Mouse (Mus musculus) neural tube, embryonic 11.5 days (tissue): Measurements from ENCODE around the gene Med13l. TPM values are rescaled to one million over a fixed set of nuclear protein-coding genes. Genes with fewer than 3 reads are reported as not detected.

Experiments
- ATAC-seq: fragments of 200-750 bp; cut with Nextera tagmentation; 2 replicates; pipeline ENCODE4 v1.8.0; 2017; ENCODE audit warnings: moderate number of reproducible peaks, mild to moderate bottlenecking, moderate TSS enrichment, moderate library complexity; ENCODE audit not compliant: insufficient read depth, low FRiP score, low TSS enrichment
- DNase-seq: peaks from one replicate; pipeline ENCODE4 v3.0.0-alpha.2; 2015; ENCODE audit warnings: low spot score
- H3K27ac ChIP-seq: fragments of 300-500 bp; sonication (generic); 2 replicates; pipeline ENCODE4 v1.5.1; 2014; ENCODE audit warnings: low read depth, mild to moderate bottlenecking, low read length
- H3K27me3 ChIP-seq: fragments of 300-500 bp; sonication (generic); 2 replicates; pipeline ENCODE4 v1.6.1; 2014; ENCODE audit warnings: mild to moderate bottlenecking, low read length, mixed read lengths; ENCODE audit not compliant: control insufficient read depth, insufficient read depth
- H3K36me3 ChIP-seq: fragments of 300-500 bp; sonication (generic); 2 replicates; pipeline ENCODE4 v1.6.1; 2014; ENCODE audit warnings: mild to moderate bottlenecking, low read length, moderate library complexity, mixed read lengths; ENCODE audit not compliant: control insufficient read depth, insufficient read depth
- H3K4me1 ChIP-seq: fragments of 300-500 bp; sonication (generic); 2 replicates; pipeline ENCODE4 v1.6.1; 2014; ENCODE audit warnings: low read length, mixed read lengths; ENCODE audit not compliant: control insufficient read depth, insufficient read depth
- H3K4me2 ChIP-seq: fragments of 300-500 bp; sonication (generic); 2 replicates; pipeline ENCODE4 v1.6.1; 2014; ENCODE audit warnings: low read depth, mild to moderate bottlenecking, moderate library complexity
- H3K4me3 ChIP-seq: fragments of 300-500 bp; sonication (generic); 2 replicates; pipeline ENCODE4 v1.5.1; 2014; ENCODE audit warnings: low read depth, low read length
- H3K9ac ChIP-seq: fragments of 300-500 bp; sonication (generic); 2 replicates; pipeline ENCODE4 v1.6.1; 2014; ENCODE audit warnings: mild to moderate bottlenecking, low read length
- H3K9me3 ChIP-seq: fragments of 300-500 bp; sonication (generic); 2 replicates; pipeline ENCODE4 v1.6.1; 2016; ENCODE audit warnings: low read length; ENCODE audit not compliant: control insufficient read depth
- WGBS: fragments of 180-500 bp; shearing (Covaris S2); extraction: QIAGEN DNeasy Blood & Tissue Kit; methylation state at CpG from one replicate; pipeline ENCODE4 v1.1.7; 2014; 5-methylcytosine and 5-hydroxymethylcytosine counted together
- polyA plus RNA-seq: library from polyadenylated mRNA; unstranded; fragments of >200 nt; fragmentation: Nextera tagmentation; extraction: Ambion mirVana; gene quantifications from 2 replicates; pipeline ENCODE4 v1.2.1, GENCODE M21; 2014

Gene Med13l
- polyA plus RNA-seq, 1 experiment from 2014 or later, result 14.6 TPM

- H3K4me1 ChIP-seq, result peaks cover 3% of the 10 kb centered on the region; the same call in 1 of the 2 replicates
- H3K36me3 ChIP-seq, result peaks cover 1% of the 10 kb centered on the region; the same call in 1 of the 2 replicates
- ATAC-seq (no peak), DNase-seq (no peak)
- no peak overlapping the region; the same call in 1 of the 2 replicates for H3K9ac ChIP-seq
- H3K4me3 ChIP-seq, result no peak overlapping the region
- no peak overlapping the region for H3K4me2 ChIP-seq
- 58% methylated on average over 14 of the region's 14 CpGs for WGBS
- H3K27me3 ChIP-seq, result no peaks in the 10 kb centered on the region
- H3K9me3 ChIP-seq, result no peaks in the 10 kb centered on the region
- no peak overlapping the region for H3K27ac ChIP-seq
Measured at GRCm38 (mm10) chr5:118716295-118717271, 156.1 kb downstream of the Med13l start.

GRCm38 (mm10) chr5:118717456-118717855, 157.0 kb downstream of the Med13l start:
- Histone ChIP-seq H3K4me1 (peaks cover 3% of the 10 kb centered on the region; the same call in 1 of the 2 replicates), H3K9ac (no peak overlapping the region), H3K27me3 (no peaks in the 10 kb centered on the region), H3K27ac (no peak overlapping the region), H3K4me2 (no peak overlapping the region), H3K36me3 (peaks cover 2% of the 10 kb centered on the region; the same call in 1 of the 2 replicates), H3K9me3 (no peaks in the 10 kb centered on the region), H3K4me3 (no peak overlapping the region)
- no peak for ATAC-seq
- WGBS, result 84% methylated on average over 10 of the region's 10 CpGs
- DNase-seq, result no peak

GRCm38 (mm10) chr5:118718070-118718469, 157.6 kb downstream of the Med13l start:
- no peak overlapping the region for H3K27ac ChIP-seq
- no peaks in the 10 kb centered on the region for H3K9me3 ChIP-seq
- H3K4me1 ChIP-seq, result peaks cover 3% of the 10 kb centered on the region; the same call in 1 of the 2 replicates
- H3K4me2 ChIP-seq, result no peak overlapping the region
- H3K27me3 ChIP-seq, result no peaks in the 10 kb centered on the region
- DNase-seq (no peak), ATAC-seq (no peak)
- H3K4me3 ChIP-seq, result no peak overlapping the region
- H3K9ac ChIP-seq, result no peak overlapping the region
- 75% methylated on average over 6 of the region's 6 CpGs for WGBS
- H3K36me3 ChIP-seq, result peaks cover 2% of the 10 kb centered on the region; the same call in 1 of the 2 replicates

GRCm38 (mm10) chr5:118721416-118721815, 160.9 kb downstream of the Med13l start:
- Histone ChIP-seq H3K9me3 (no peaks in the 10 kb centered on the region), H3K4me3 (no peak overlapping the region), H3K27ac (no peak overlapping the region), H3K36me3 (peaks cover 4% of the 10 kb centered on the region), H3K4me1 (peaks cover 3% of the 10 kb centered on the region; the same call in 1 of the 2 replicates), H3K4me2 (no peak overlapping the region), H3K9ac (no peak overlapping the region), H3K27me3 (no peaks in the 10 kb centered on the region)
- 82% methylated on average over 12 of the region's 12 CpGs for WGBS
- ATAC-seq, result no peak
- DNase-seq, result no peak

GRCm38 (mm10) chr5:118721848-118722247, 161.4 kb downstream of the Med13l start:
- Histone ChIP-seq H3K9ac (no peak overlapping the region), H3K9me3 (no peaks in the 10 kb centered on the region), H3K4me1 (peaks cover under 1% of the 10 kb centered on the region; the same call in 1 of the 2 replicates), H3K27ac (no peak overlapping the region), H3K36me3 (peaks cover 4% of the 10 kb centered on the region), H3K4me3 (no peak overlapping the region), H3K4me2 (no peak overlapping the region), H3K27me3 (no peaks in the 10 kb centered on the region)
- 94% methylated on average over 5 of the region's 5 CpGs for WGBS
- ATAC-seq, result no peak
- no peak for DNase-seq

GRCm38 (mm10) chr5:118722456-118722855, 162.0 kb downstream of the Med13l start:
- Histone ChIP-seq H3K4me1 (no peaks in the 10 kb centered on the region), H3K27ac (no peak overlapping the region), H3K9ac (no peak overlapping the region), H3K27me3 (no peaks in the 10 kb centered on the region), H3K9me3 (no peaks in the 10 kb centered on the region), H3K4me2 (no peak overlapping the region), H3K36me3 (peaks cover 4% of the 10 kb centered on the region), H3K4me3 (no peak overlapping the region)
- 74% methylated on average over 3 of the region's 3 CpGs for WGBS
- DNase-seq (no peak), ATAC-seq (no peak)

- H3K4me1 ChIP-seq, result no peaks in the 10 kb centered on the region
- H3K36me3 ChIP-seq, result peaks cover 14% of the 10 kb centered on the region
- H3K4me3 ChIP-seq, result no peak overlapping the region
- no peaks in the 10 kb centered on the region for H3K9me3 ChIP-seq
- DNase-seq (no peak), ATAC-seq (no peak)
- no peak overlapping the region for H3K27ac ChIP-seq
- no peak overlapping the region for H3K4me2 ChIP-seq
- WGBS, result 77% methylated on average over 6 of the region's 6 CpGs
- no peak overlapping the region for H3K9ac ChIP-seq
- no peaks in the 10 kb centered on the region for H3K27me3 ChIP-seq
Measured at GRCm38 (mm10) chr5:118725425-118725824, 164.9 kb downstream of the Med13l start.

GRCm38 (mm10) chr5:118725886-118726505, 165.5 kb downstream of the Med13l start:
- no peaks in the 10 kb centered on the region for H3K4me1 ChIP-seq
- no peak overlapping the region for H3K4me2 ChIP-seq
- no peaks in the 10 kb centered on the region for H3K9me3 ChIP-seq
- H3K4me3 ChIP-seq, result no peak overlapping the region
- H3K36me3 ChIP-seq, result peaks cover 14% of the 10 kb centered on the region
- DNase-seq (no peak), ATAC-seq (no peak)
- no peak overlapping the region for H3K27ac ChIP-seq
- H3K9ac ChIP-seq, result no peak overlapping the region
- no peaks in the 10 kb centered on the region for H3K27me3 ChIP-seq
- 88% methylated on average over 10 of the region's 10 CpGs for whole genome bisulfite sequencing
